Mouse (Mus musculus) MEL (cell line): ENCODE measurements around the gene Susd4. TPM values are rescaled to one million over a fixed set of nuclear protein-coding genes. Genes with fewer than 3 reads are reported as not detected.

Source experiments
- DNase-seq: peaks from one replicate; pipeline ENCODE4 v3.0.0; 2011; ENCODE audit warnings: low read depth, low spot score
- H3K27ac ChIP-seq: 2 replicates; pipeline ENCODE4 v1.5.1; 2012; ENCODE audit warnings: low read depth, mild to moderate bottlenecking, control low read depth, low read length, moderate library complexity; ENCODE audit not compliant: control insufficient read depth
- H3K27me3 ChIP-seq, 2 experiments: fragments of 150-350 bp in 1 of 2; sonication (generic) in 1 of 2; 2 replicates each; pipeline ENCODE4 v1.6.1; 2012; ENCODE audit warnings: low read length in 2 of 2, mild to moderate bottlenecking in 2 of 2, improper control_type of control experiment in 1 of 2, moderate library complexity in 1 of 2; ENCODE audit not compliant: insufficient read depth in 2 of 2, control insufficient read depth in 1 of 2
- H3K36me3 ChIP-seq, 2 experiments: 2 replicates each; pipeline ENCODE4 v1.6.1; 2012 to 2014; ENCODE audit warnings: low read length in 2 of 2, improper control_type of control experiment in 1 of 2, inconsistent platforms in 1 of 2, mild to moderate bottlenecking in 1 of 2; ENCODE audit not compliant: insufficient read depth in 2 of 2, control insufficient read depth in 1 of 2
- H3K4me1 ChIP-seq, 2 experiments: fragments of 150-350 bp in 1 of 2; sonication (generic) in 1 of 2; 2 replicates each; pipeline ENCODE4 v1.6.1; 2012; ENCODE audit warnings: low read length in 2 of 2, improper control_type of control experiment in 1 of 2, mild to moderate bottlenecking in 1 of 2; ENCODE audit not compliant: insufficient read depth in 2 of 2, control insufficient read depth in 1 of 2
- H3K4me3 ChIP-seq, 2 experiments: fragments of 150-350 bp in 1 of 2; sonication (generic) in 1 of 2; 2 replicates each; pipeline ENCODE4 v1.5.1; 2012; ENCODE audit warnings: low read depth in 2 of 2, low read length in 2 of 2, mild to moderate bottlenecking in 2 of 2, moderate library complexity in 2 of 2, control low read depth in 1 of 2, improper control_type of control experiment in 1 of 2; ENCODE audit not compliant: control insufficient read depth in 1 of 2, insufficient read depth in 1 of 2
- H3K79me2 ChIP-seq: 2 replicates; pipeline ENCODE4 v1.6.1; 2012; ENCODE audit warnings: mild to moderate bottlenecking, low read length, moderate library complexity; ENCODE audit not compliant: control insufficient read depth, poor library complexity, insufficient read depth
- H3K9ac ChIP-seq: 2 replicates; pipeline ENCODE4 v1.6.1; 2012; ENCODE audit warnings: low read depth, mild to moderate bottlenecking, control low read depth, low read length, moderate library complexity; ENCODE audit not compliant: control insufficient read depth, poor library complexity, severe bottlenecking
- H3K9me3 ChIP-seq: fragments of 150-350 bp; sonication (generic); replicated peaks from 2 replicates; pipeline ENCODE4 v1.6.1; 2012; ENCODE audit warnings: mild to moderate bottlenecking, low read length, improper control_type of control experiment, moderate library complexity; ENCODE audit not compliant: insufficient read depth
- CHD1 ChIP-seq: IDR thresholded peaks from 2 replicates; pipeline ENCODE4 v1.6.1; 2012; ENCODE audit warnings: low read depth, mild to moderate bottlenecking, inconsistent platforms, low read length, improper control_type of control experiment
- E2F4 ChIP-seq: IDR thresholded peaks from 2 replicates; pipeline ENCODE4 v1.6.1; 2011; ENCODE audit warnings: low read depth, low read length, improper control_type of control experiment, borderline replicate concordance
- ELF1 ChIP-seq: IDR thresholded peaks from 2 replicates; pipeline ENCODE4 v1.6.1; 2014; ENCODE audit warnings: low read depth, mild to moderate bottlenecking, inconsistent platforms, low read length, improper control_type of control experiment, moderate library complexity
- EP300 ChIP-seq, 2 experiments: IDR thresholded peaks; 2 replicates each; pipeline ENCODE4 v1.6.1; 2011; ENCODE audit warnings: improper control_type of control experiment in 2 of 2, low read length in 2 of 2, low read depth in 1 of 2, mild to moderate bottlenecking in 1 of 2
- GABPA ChIP-seq: IDR thresholded peaks from 2 replicates; pipeline ENCODE4 v1.6.1; 2012; ENCODE audit warnings: low read depth, mild to moderate bottlenecking, inconsistent platforms, low read length, improper control_type of control experiment, moderate library complexity
- GATA1 ChIP-seq: IDR thresholded peaks from 2 replicates; pipeline ENCODE4 v1.6.1; 2011; ENCODE audit warnings: low read depth, low read length, improper control_type of control experiment
- HCFC1 ChIP-seq: IDR thresholded peaks from 2 replicates; pipeline ENCODE4 v1.6.1; 2012; ENCODE audit warnings: low read depth, mild to moderate bottlenecking, inconsistent platforms, low read length, improper control_type of control experiment, moderate library complexity
- MAFK ChIP-seq: IDR thresholded peaks from 2 replicates; pipeline ENCODE4 v1.6.1; 2011; ENCODE audit warnings: low read depth, mild to moderate bottlenecking, low read length, improper control_type of control experiment, borderline replicate concordance
- MAX ChIP-seq: IDR thresholded peaks from 2 replicates; pipeline ENCODE4 v1.6.1; 2011; ENCODE audit warnings: low read length, improper control_type of control experiment
- MAZ ChIP-seq: IDR thresholded peaks from 2 replicates; pipeline ENCODE4 v1.6.1; 2012; ENCODE audit warnings: low read depth, mild to moderate bottlenecking, inconsistent platforms, low read length, improper control_type of control experiment
- MYB ChIP-seq: IDR thresholded peaks from 2 replicates; pipeline ENCODE4 v1.6.1; 2011; ENCODE audit warnings: mild to moderate bottlenecking, low read depth, low read length, improper control_type of control experiment
- MYC ChIP-seq: IDR thresholded peaks from 2 replicates; pipeline ENCODE4 v1.6.1; 2011; ENCODE audit warnings: low read depth, mild to moderate bottlenecking, low read length, improper control_type of control experiment, moderate library complexity
- NELFE ChIP-seq: IDR thresholded peaks from 2 replicates; pipeline ENCODE4 v1.6.1; 2011; ENCODE audit warnings: low read depth, low read length, improper control_type of control experiment
- NRF1 ChIP-seq: IDR thresholded peaks from 2 replicates; pipeline ENCODE4 v1.6.1; 2014; ENCODE audit warnings: low read depth, mild to moderate bottlenecking, inconsistent platforms, low read length, improper control_type of control experiment, moderate library complexity; ENCODE audit not compliant: poor library complexity, insufficient read depth, severe bottlenecking
- POLR2A ChIP-seq, 2 experiments: IDR thresholded peaks; 2 replicates each; pipeline ENCODE4 v1.6.1; 2011 to 2012; ENCODE audit warnings: low read length in 2 of 2, mild to moderate bottlenecking in 2 of 2, control low read depth in 1 of 2, improper control_type of control experiment in 1 of 2, low read depth in 1 of 2, moderate library complexity in 1 of 2; ENCODE audit not compliant: control insufficient read depth in 1 of 2, insufficient read depth in 1 of 2, poor library complexity in 1 of 2
- POLR2AphosphoS5 ChIP-seq: IDR thresholded peaks from 2 replicates; pipeline ENCODE4 v1.6.1; 2012; ENCODE audit warnings: low read depth, borderline replicate concordance, mild to moderate bottlenecking, inconsistent platforms, low read length, moderate library complexity, mixed read lengths
- RAD21 ChIP-seq: IDR thresholded peaks from 2 replicates; pipeline ENCODE4 v1.6.1; 2011; ENCODE audit warnings: mild to moderate bottlenecking, low read depth, low read length, improper control_type of control experiment
- RCOR1 ChIP-seq: IDR thresholded peaks from 2 replicates; pipeline ENCODE4 v1.6.1; 2012; ENCODE audit warnings: low read depth, mild to moderate bottlenecking, inconsistent platforms, low read length, improper control_type of control experiment
- SIN3A ChIP-seq: IDR thresholded peaks from 2 replicates; pipeline ENCODE4 v1.6.1; 2012; ENCODE audit warnings: low read length, improper control_type of control experiment, inconsistent platforms
- SMC3 ChIP-seq: IDR thresholded peaks from 2 replicates; pipeline ENCODE4 v1.6.1; 2011; ENCODE audit warnings: low read depth, low read length, improper control_type of control experiment
- TAL1 ChIP-seq: IDR thresholded peaks from 2 replicates; pipeline ENCODE4 v1.6.1; 2012; ENCODE audit warnings: mild to moderate bottlenecking, inconsistent platforms, low read length, moderate library complexity, mixed read lengths
- TBP ChIP-seq: IDR thresholded peaks from 2 replicates; pipeline ENCODE4 v1.8.0; 2011; ENCODE audit warnings: low read depth, low read length, improper control_type of control experiment
- TCF12 ChIP-seq: IDR thresholded peaks from 2 replicates; pipeline ENCODE4 v1.6.1; 2014; ENCODE audit warnings: low read depth, mild to moderate bottlenecking, inconsistent platforms, low read length, improper control_type of control experiment, moderate library complexity
- UBTF ChIP-seq: IDR thresholded peaks from 2 replicates; pipeline ENCODE4 v1.6.1; 2012; ENCODE audit warnings: low read depth, mild to moderate bottlenecking, inconsistent platforms, low read length, improper control_type of control experiment, moderate library complexity, borderline replicate concordance; ENCODE audit not compliant: insufficient read depth
- USF1 ChIP-seq: IDR thresholded peaks from 2 replicates; pipeline ENCODE4 v1.6.1; 2014; ENCODE audit warnings: low read depth, mild to moderate bottlenecking, inconsistent platforms, low read length, improper control_type of control experiment, moderate library complexity
- USF2 ChIP-seq, 2 experiments: IDR thresholded peaks; 2 replicates each; pipeline ENCODE4 v1.6.1; 2011 to 2012; ENCODE audit warnings: improper control_type of control experiment in 2 of 2, low read length in 2 of 2, borderline replicate concordance in 1 of 2, inconsistent platforms in 1 of 2, low read depth in 1 of 2, mild to moderate bottlenecking in 1 of 2; ENCODE audit not compliant: insufficient read depth in 1 of 2
- ZC3H11A ChIP-seq: IDR thresholded peaks from 2 replicates; pipeline ENCODE4 v1.6.1; 2012; ENCODE audit warnings: low read depth, mild to moderate bottlenecking, inconsistent platforms, low read length, improper control_type of control experiment
- ZKSCAN1 ChIP-seq: IDR thresholded peaks from 2 replicates; pipeline ENCODE4 v1.6.1; 2012; ENCODE audit warnings: low read depth, mild to moderate bottlenecking, inconsistent platforms, low read length, improper control_type of control experiment, moderate library complexity
- ZNF384 ChIP-seq: IDR thresholded peaks from 2 replicates; pipeline ENCODE4 v1.6.1; 2012; ENCODE audit warnings: low read depth, mild to moderate bottlenecking, inconsistent platforms, low read length, improper control_type of control experiment
- polyA plus RNA-seq, 2 experiments: library from polyadenylated mRNA; stranded (reverse) in 1 of 2; unstranded in 1 of 2; fragments of >175 nt in 1 of 2; fragments of >200 nt in 1 of 2; gene quantifications; 2 replicates each; pipeline versions ENCODE4 v1.2.1 to v1.2.4; 2012; ENCODE audit warnings: low replicate concordance in 2 of 2, low read depth in 1 of 2; ENCODE audit not compliant: insufficient read length in 2 of 2, insufficient read depth in 1 of 2, missing spikeins in 1 of 2
- total RNA-seq: library from RNA; depleted of rRNA; stranded (reverse); fragments of 300-350 nt; gene quantifications from 2 replicates; pipeline ENCODE4 v1.2.3, GENCODE M21; 2012

Susd4 gene
- total and polyA plus RNA-seq, 3 experiments, result not detected

GRCm38 (mm10) chr1:182802891-182803290 is 39.2 kb downstream of the Susd4 start:
- Histone ChIP-seq H3K4me1 (no peaks in the 10 kb centered on the region), H3K79me2 (no peaks in the 10 kb centered on the region)

GRCm38 (mm10) chr1:182813991-182814390 is 50.3 kb downstream of the Susd4 start:
- Histone ChIP-seq H3K36me3 (no peaks in the 10 kb centered on the region), H3K9me3 (no peaks in the 10 kb centered on the region), H3K4me3 (no peak overlapping the region), H3K27me3 (no peaks in the 10 kb centered on the region), H3K9ac (no peak overlapping the region), H3K4me1 (no peaks in the 10 kb centered on the region), H3K79me2 (no peaks in the 10 kb centered on the region), H3K27ac (no peak overlapping the region)
- no peak for DNase-seq
- TF ChIP-seq MAZ, result no peak
- no peak for TF ChIP-seq GATA1
- TF ChIP-seq MAX, result no peak
- no peak for TF ChIP-seq TBP
- TF ChIP-seq SMC3, result no peak
- no peak for TF ChIP-seq RAD21
- TF ChIP-seq NELFE, result no peak
- no peak for TF ChIP-seq HCFC1
- TF ChIP-seq E2F4, result no peak
- TF ChIP-seq MYB, result no peak
- no peak for TF ChIP-seq MYC
- no peak for TF ChIP-seq CHD1
- TF ChIP-seq TAL1, result no peak
- no peak for TF ChIP-seq POLR2AphosphoS5
- no peak for TF ChIP-seq POLR2A (IDR thresholded peaks at IDR 0.05; ENCODE audit: control insufficient read depth in 1 of 2, insufficient read depth in 1 of 2, low read depth in 1 of 2, low read length in 2 of 2, poor library complexity in 1 of 2)
- no peak for TF ChIP-seq USF1
- no peak for TF ChIP-seq ELF1
- TF ChIP-seq ZC3H11A, result no peak
- no peak for TF ChIP-seq EP300 (IDR thresholded peaks at IDR 0.05; ENCODE audit: low read depth in 1 of 2, low read length in 2 of 2)
- TF ChIP-seq GABPA, result no peak

More at GRCm38 (mm10) chr1:182802891-182803290, 39.2 kb downstream of the Susd4 start:
- H3K36me3 ChIP-seq, result no peaks in the 10 kb centered on the region
- H3K9me3 ChIP-seq, result no peaks in the 10 kb centered on the region
- no peaks in the 10 kb centered on the region for H3K27me3 ChIP-seq
- H3K27ac ChIP-seq, result no peak overlapping the region
- H3K9ac ChIP-seq, result no peak overlapping the region
- no peak for TF ChIP-seq NRF1
- no peak for TF ChIP-seq USF2 (IDR thresholded peaks at IDR 0.05; ENCODE audit: borderline replicate concordance in 1 of 2, insufficient read depth in 1 of 2, low read depth in 1 of 2, low read length in 2 of 2)
- no peak for TF ChIP-seq TCF12
- TF ChIP-seq MAFK, result no peak
- TF ChIP-seq ZKSCAN1, result no peak
- TF ChIP-seq UBTF, result no peak
- no peak for TF ChIP-seq ZNF384
- TF ChIP-seq MYC, result no peak
- no peak for TF ChIP-seq SIN3A
- TF ChIP-seq RCOR1, result no peak
- TF ChIP-seq POLR2AphosphoS5, result no peak
- DNase-seq, result no peak
- no peak overlapping the region for H3K4me3 ChIP-seq
